Mouse (Mus musculus): ENCODE results near the gene Dusp8.
"Not testable (repeated sequence)": the region's sequence is repeated elsewhere in the genome, so short reads cannot be mapped to it uniquely, and the experiment has no call there.

The Dusp8 gene

DNA sequence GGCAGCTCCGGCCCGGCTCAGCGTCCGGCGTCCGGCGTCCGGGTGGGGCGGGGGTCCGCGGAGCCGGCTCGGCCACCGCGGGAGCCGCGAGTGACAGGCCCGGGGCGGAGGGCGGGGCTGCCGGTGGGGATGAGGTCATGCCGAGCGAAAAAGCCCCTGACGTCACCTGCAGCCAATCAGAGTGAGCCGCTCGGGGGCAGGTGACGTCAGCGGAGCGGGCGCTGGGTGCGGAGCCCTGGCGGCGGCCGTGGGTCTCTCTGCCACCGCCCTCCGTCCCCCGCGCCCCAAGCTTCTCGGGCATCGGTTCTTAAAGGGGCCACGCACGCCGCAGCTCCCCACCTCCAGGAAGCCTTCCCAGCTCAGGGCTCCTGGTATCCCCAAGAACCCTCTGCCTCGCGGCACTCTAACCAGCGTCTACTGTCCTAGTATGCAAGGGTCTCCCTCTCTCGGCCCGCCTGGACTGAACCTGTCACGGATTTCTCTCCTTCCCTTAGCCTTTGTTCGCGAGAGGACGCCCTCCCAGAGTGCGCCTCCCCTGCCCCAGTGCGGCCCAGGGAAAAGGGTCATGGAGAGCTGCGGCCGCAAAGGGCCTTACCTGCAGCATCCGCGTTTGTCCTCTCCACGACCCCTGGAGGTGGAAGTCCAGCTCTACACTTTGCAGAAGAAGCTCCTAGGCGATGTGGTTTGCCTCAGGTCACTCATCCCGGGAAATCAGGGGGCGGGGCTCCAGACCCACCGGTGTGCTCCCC, at the start of gene Dusp8:
Gene Dusp8, minus strand, starts transcription at position 661 of the 749 bp plus-strand sequence.
- peak; percentile 86 for DNase-seq (ENCODE audit: low read depth, low spot score)

GRCm38 (mm10) chr7:142144507-142144906, 48.9 kb upstream of the Dusp8 start, which contains the start of gene Gm45337:
Gene Gm45337, minus strand, starts transcription at chr7:142144607.
- no peak for DNase-seq (ENCODE audit: low read depth, low spot score)

DNA sequence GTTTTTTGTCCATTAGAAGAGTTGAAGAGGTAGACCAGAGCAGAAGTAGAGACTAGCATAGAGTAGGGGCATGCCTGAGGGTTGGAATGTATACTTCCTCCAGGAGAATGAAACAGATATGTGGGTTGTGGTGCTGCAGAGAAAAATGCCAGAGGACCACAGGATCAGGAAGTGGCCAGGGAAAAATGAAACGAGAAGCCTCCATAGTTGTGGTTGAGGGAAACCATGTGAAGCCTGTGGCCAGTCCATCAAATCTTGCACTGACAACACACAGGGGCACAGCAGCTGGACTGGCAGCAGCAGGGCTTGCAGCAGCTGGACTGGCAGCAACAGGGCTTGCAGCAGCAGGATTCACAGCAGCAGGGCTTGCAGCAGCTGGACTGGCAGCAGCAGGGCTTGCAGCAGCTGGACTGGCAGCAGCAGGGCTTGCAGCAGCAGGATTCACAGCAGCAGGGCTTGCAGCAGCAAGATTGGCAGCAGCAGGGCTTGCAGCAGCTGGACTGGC, 47.9 kb upstream of the Dusp8 start:
- DNase-seq (ENCODE audit: low read depth, low spot score), result not testable (repeated sequence)

DNA sequence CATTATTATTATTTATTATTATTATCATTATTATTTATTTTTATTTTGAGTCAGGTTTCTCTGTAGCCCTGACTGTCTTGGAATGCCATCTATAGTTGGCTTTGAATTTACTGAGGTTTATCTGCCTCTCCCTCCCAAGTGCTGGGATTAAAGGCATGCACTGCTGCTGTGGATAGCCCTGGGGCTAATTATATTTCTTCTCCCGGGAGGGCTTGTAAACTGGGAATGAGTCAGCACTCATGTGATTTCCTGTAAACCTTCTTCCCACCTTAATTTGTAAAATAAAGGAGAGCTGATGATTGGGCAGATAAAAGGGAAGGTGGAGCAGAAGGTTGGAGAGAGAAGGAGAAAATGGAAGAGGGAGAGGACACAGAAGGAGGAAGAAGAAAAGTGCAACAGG, 45.1 kb upstream of the Dusp8 start:
- no peak for DNase-seq (ENCODE audit: low read depth, low spot score)

- not testable (repeated sequence) for DNase-seq (ENCODE audit: low read depth, low spot score)
Observed at GRCm38 (mm10) chr7:142135934-142136333, 40.3 kb upstream of the Dusp8 start, which contains the start of gene Gm39115. Gene Gm39115, minus strand, starts transcription at chr7:142136034.

DNA sequence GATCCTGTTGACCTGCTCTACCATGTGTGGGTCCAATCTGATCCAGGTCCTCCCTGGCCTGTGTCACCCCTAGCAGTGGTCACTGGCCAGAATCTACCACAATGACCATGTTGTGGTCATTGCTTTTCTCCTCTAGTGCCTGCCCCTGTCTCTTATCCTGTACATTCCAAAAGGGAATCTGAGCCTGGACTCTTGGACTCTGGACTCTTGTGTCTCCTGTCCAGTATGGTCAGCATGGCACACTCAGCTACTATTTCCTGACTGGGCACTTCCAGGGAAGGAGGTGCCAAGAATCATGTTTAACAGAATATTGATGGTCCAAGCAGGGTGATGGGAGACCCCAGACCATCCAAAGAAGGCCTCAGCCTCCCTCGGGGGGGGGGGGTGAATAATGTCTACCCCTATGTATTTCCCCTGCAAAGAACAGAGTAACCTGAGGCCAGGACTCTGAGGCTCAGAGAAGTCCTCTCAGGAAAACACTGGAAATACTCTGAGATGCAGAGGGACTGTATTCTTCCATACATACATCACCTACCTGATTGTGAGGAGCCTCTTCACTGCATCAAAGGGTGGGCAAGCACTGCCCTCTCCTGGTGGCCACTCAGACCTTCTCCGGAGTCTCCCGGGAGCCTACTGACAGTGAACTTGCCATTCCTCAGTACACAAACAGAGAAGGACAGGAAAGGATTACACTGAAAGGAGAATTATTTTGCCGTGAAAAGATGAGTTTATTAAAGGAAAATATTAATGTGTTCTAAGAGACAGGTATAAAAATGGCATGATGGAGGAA, 38.8 kb upstream of the Dusp8 start:
- DNase-seq (ENCODE audit: low read depth, low spot score), result peak; percentile 9

GRCm38 (mm10) chr7:142128843-142129242, 33.2 kb upstream of the Dusp8 start:
- no peak for DNase-seq (ENCODE audit: low read depth, low spot score)

GRCm38 (mm10) chr7:142120629-142121028, 25.0 kb upstream of the Dusp8 start, which contains the start of gene Gm45618:
Gene Gm45618, minus strand, starts transcription at chr7:142120729.
- not testable (repeated sequence) for DNase-seq (ENCODE audit: low read depth, low spot score)

DNA sequence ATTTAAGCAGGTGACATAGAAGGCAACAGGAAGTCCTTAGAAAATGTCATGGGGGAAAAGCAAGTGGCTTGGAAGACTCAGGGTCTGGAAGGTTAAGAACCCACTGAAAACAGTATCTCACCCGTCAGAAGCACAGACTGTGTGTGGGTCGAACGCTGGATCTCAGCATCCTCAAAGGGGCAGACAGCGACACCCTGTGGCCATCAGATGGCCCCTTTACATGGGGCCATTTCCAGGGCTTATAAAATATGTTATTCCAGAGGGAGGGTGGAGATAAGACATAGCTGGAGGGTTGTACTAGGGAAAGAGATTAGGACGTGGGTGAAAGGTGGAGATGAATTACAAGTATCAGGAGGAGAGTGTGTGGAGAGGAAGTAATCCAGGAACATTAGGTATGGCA, 24.0 kb upstream of the Dusp8 start:
- no peak for DNase-seq (ENCODE audit: low read depth, low spot score)

DNA sequence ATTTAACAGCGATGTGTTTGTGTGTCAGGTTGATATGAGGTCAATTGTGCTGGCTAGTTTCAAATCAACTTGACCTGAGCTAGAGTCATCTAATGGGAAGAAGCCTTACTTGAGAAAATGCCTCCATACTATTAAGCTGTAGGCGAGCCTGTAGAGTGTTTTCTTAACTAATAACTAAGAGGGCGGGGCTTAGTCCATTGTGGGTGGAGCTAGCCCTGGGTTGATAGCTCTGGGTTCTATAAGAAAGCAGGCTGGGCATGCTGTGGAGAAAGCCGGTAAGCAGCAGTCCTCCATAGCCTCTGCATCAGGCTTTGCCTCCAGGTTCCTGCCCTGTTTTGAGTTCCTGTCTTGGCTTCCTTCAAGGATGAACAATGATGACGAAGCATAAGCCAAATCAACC, 9.1 kb upstream of the Dusp8 start:
- no peak for DNase-seq (ENCODE audit: low read depth, low spot score)

DNA sequence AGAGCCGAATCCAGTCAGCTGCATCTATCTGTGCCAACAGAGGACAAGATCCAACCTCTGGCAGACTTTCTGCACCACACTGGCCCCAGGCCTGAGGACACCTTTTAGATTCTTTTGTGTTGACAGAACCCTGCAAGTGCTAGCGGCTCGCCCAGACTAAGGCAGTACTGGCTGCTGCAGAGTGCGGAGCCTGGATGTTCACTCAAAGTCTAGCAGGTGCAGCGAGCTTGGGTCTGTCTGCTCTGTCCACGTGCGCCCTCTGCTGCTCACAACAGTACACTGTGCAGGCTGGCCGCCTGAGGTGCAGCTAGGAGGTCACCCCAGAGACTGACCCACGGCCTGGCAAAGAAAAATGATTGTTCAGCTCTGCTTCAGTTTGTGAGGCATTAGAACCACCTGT, 2.1 kb upstream of the Dusp8 start:
- DNase-seq (ENCODE audit: low read depth, low spot score), result peak; percentile 64

DNA sequence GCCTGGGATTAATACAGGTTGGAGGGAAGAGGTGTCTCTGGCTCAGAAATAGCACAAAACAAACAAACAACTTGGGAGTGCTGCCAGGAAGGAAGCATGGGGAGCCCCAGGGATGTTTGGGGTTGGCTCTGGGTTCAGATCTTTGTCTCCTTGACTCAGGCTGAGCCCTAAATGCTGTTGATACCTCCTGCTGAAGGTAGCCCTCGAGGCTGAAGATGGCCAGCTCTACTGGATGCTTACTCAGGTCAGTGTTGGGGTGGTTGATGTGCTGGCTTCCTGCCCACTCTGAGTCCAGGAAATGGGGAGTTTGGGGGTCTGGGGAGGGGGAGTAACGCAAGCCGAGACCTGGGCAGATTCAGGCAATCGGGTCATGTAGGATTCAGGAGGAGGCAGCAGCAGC, 1.1 kb upstream of the Dusp8 start:
- no peak for DNase-seq (ENCODE audit: low read depth, low spot score)

DNA sequence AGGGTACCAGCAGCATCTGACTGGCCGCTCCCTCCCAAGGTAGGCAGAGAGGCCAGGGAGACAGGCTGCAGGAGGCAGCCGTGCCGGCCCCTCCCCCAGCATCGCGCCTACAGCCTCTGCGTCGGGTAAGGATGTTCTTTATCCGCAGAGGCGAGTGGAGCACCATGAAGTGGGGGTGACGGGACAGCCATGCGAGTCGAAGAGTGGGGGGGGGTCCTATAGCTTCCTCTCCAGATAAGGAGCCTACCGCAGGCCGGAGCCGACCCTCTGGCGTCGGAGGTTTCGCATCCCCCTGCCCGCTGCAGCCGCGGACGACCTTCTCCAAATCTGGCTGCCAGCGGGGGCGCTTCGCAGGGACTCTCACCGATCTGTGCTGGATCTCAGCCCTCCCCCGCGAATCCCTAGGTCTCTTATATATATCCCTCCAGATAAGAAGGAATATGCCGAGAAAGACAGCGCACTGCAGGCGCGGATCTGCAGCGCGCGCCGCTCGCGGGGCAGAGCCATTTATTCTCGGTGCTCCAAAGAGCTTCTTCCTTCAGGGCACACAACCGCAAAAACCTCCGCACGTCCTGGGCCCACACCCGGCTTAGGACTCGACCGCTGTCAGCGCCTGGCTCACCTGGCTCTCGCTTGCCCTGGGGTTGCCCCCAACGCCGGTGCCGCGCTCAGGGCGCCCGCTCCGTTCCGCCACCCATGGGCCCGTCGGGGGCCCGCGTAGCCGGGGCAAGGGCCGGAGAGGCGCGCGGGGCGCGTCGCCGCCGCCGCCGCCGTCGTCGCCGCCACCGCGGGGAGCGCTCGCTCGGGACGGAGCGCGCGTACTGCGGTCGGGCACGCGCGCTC, 1.1 kb downstream of the Dusp8 start:
- no peak for DNase-seq (ENCODE audit: low read depth, low spot score)

GRCm38 (mm10) chr7:142093696-142094240, 1.9 kb downstream of the Dusp8 start:
- no peak for DNase-seq (ENCODE audit: low read depth, low spot score)

- DNase-seq (ENCODE audit: low read depth, low spot score), result no peak
Observed at GRCm38 (mm10) chr7:142092991-142093390, 2.7 kb downstream of the Dusp8 start.

DNA sequence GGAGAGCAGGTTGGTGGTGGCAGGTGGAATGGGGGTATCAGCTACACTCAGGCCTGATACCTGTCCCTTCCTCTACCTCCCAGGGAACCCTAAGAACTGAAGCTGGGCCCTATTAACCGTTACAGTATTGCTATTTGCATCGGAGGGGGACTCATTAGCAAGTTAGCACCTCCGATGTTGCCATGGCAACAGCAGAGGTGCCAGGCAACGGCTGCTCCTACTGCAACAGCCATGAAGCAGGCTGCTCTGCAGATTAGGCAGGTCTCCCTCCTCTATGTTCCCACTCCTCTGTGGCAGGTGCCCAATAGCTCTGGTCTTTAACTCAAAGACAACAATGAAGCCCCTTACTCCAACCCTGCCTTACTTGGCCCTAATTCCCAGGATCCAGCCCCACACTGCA, 3.8 kb downstream of the Dusp8 start:
- no peak for DNase-seq (ENCODE audit: low read depth, low spot score)

DNA sequence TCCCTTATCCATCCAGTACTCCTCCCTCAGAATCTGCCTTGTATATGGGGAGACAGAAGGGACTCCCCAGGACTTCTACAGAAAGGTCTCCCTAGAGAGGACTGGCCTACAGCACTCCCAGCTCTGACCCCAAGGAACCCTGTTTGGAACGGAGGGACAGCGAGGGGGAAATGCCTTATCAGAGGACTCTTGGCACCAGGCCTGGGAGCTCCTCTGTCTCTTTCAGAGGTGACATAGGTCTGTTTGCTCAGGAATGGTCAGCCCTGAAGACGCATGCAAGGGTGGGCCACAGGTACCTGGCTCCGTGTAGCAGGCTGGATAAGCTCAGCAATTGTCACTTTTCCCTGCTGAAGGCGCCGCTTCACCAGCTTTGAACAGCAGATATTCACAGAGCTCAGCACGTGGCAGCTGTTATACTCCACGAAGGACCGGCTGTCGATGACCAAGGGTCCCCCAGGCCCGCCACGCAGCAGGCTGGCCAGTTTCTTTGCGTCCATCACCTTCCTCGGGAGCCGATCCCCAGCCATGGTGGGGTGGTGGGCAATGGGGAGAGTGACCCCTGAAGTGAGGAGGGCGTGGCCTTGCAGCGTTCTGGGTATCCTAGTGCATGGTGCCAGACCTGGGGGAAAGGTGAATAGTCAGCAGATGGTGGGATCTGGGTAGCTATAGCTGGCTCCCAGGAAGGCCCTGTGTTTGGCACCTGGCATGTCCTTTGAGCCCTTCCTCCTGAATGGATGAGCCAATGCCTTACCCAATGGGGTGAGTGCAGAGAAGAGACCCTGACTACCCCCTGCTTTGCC, 5.8 kb downstream of the Dusp8 start:
- DNase-seq (ENCODE audit: low read depth, low spot score), result no peak

GRCm38 (mm10) chr7:142088886-142089285, 6.8 kb downstream of the Dusp8 start:
- DNase-seq (ENCODE audit: low read depth, low spot score), result no peak

- DNase-seq (ENCODE audit: low read depth, low spot score), result no peak
Observed at GRCm38 (mm10) chr7:142087069-142087652, 8.5 kb downstream of the Dusp8 start.
